13 mouse cellular contexts compared by ENCODE assay signal in genomic region chr7:25651281-25651680, GRCm38 (mm10). TPM values are rescaled to one million over a fixed set of nuclear protein-coding genes. Genes with fewer than 3 reads are reported as not detected.
DNase-seq lines count a peak whose midpoint lies in the region; ATAC-seq lines count a peak whose summit lies in the region.
"Had no signal": no experiment of that assay in that cellular context is flagged by ENCODE, and none has a peak within 500 bp of the region (broad histone marks: within the 10 kb centered on the region; RNA-seq: fewer than 3 reads in every experiment).

No protein-coding gene starts in this region.

- peak; percentile 52; the same call in 1 of the 2 replicates for ATAC-seq in cerebellum, adult (ENCODE audit: insufficient number of reproducible peaks, low FRiP score, low TSS enrichment)
- ATAC-seq in common myeloid progenitor, adult 5-6 weeks (replicated peaks; ENCODE audit: low read depth, poor library complexity, severe bottlenecking), result peak; percentile 76
- peak; percentile 67 for ATAC-seq in megakaryocyte progenitor cell, adult 5-6 weeks (replicated peaks; ENCODE audit: poor library complexity)
- ATAC-seq in hindbrain, embryonic 13.5 days (ENCODE audit: low FRiP score), result no peak
- ATAC-seq in inflammation-experienced regulatory T-cells, adult 6 months, result no peak

- H3K36me3 ChIP-seq in hindbrain, embryonic 13.5 days, result 0 out of 2 replicates have a peak, but pooled peaks cover 6% of the 10 kb centered on the region
- H3K36me3 ChIP-seq: kidney, embryonic 15.5 days had no signal

- DNase-seq in cerebellum, adult 11 months, result no peak
- peak; percentile 81 for DNase-seq in 416B (ENCODE audit: low read depth)
- no peak for DNase-seq in adrenal gland, postnatal 36 days
- DNase-seq: cerebellum, adult 8-10 months; gastrocnemius, postnatal 10 days; heart, postnatal 14 days had no signal

- H3K4me3 ChIP-seq in hindbrain, embryonic 13.5 days, result no peak overlapping the region
- H3K4me3 ChIP-seq: erythroblast, embryonic 14.5 days; kidney, embryonic 15.5 days had no signal

- H3K4me1 ChIP-seq in hindbrain, embryonic 13.5 days (replicated peaks), result peaks cover 7% of the 10 kb centered on the region

- H3K9ac ChIP-seq in hindbrain, embryonic 13.5 days, result no peak overlapping the region
- H3K9ac ChIP-seq: kidney, embryonic 15.5 days had no signal

- no peaks in the 10 kb centered on the region for H3K27me3 ChIP-seq in hindbrain, embryonic 13.5 days
- H3K27me3 ChIP-seq: kidney, embryonic 15.5 days had no signal

- no peak overlapping the region for H3K27ac ChIP-seq in hindbrain, embryonic 13.5 days
- H3K27ac ChIP-seq: kidney, embryonic 15.5 days had no signal

- no peaks in the 10 kb centered on the region for H3K9me3 ChIP-seq in hindbrain, embryonic 13.5 days
- H3K9me3 ChIP-seq: kidney, embryonic 15.5 days had no signal

- no peak overlapping the region for H3K4me2 ChIP-seq in hindbrain, embryonic 13.5 days
- H3K4me2 ChIP-seq: kidney, embryonic 15.5 days had no signal

- WGBS in hindbrain, embryonic 13.5 days, result 91% methylated on average over 8 of the region's 8 CpGs

RNA-seq across cellular contexts. Expression of gene Bckdha, which starts 7.5 kb away (rescaled TPM):
- 41.1 and 43.8 TPM in 2 replicates for total RNA-seq in common myeloid progenitor, adult 5-6 weeks (2017)
- total RNA-seq in megakaryocyte progenitor cell, adult 5-6 weeks (2015), result 37.6 and 46.7 TPM in 2 replicates
- 48.6 and 52.0 TPM in 2 replicates for total RNA-seq in megakaryocyte progenitor cell, adult 5-6 weeks (2017)
- 46.3 and 49.2 TPM in 2 replicates for polyA plus RNA-seq in hindbrain, embryonic 13.5 days (2015; fragmentation: Nextera tagmentation; extraction: Ambion mirVana)
- total RNA-seq in adrenal gland, postnatal 36 days (2021), result 100 to 1,000 TPM; 176 to 245 TPM
- polyA plus RNA-seq in inflammation-experienced regulatory T-cells, adult 6 months (2017; shearing (Covaris generic)), result 10 to 100 TPM; 10.5 to 16.7 (median 15.5) TPM

RNA-seq across cellular contexts. Expression of gene Exosc5, which starts 7.7 kb away (rescaled TPM):
- 55.1 and 57.4 TPM in 2 replicates for total RNA-seq in common myeloid progenitor, adult 5-6 weeks (2017)
- total RNA-seq in megakaryocyte progenitor cell, adult 5-6 weeks (2015), result 80.7 and 84.9 TPM in 2 replicates
- total RNA-seq in megakaryocyte progenitor cell, adult 5-6 weeks (2017), result 55.6 and 71.8 TPM in 2 replicates
- 44.7 and 47.1 TPM in 2 replicates for polyA plus RNA-seq in hindbrain, embryonic 13.5 days (2015; fragmentation: Nextera tagmentation; extraction: Ambion mirVana)
- total RNA-seq in adrenal gland, postnatal 36 days (2021), result 10 to 100 TPM; 39.6 to 54.0 TPM
- polyA plus RNA-seq in inflammation-experienced regulatory T-cells, adult 6 months (2017; shearing (Covaris generic)), result 100 to 1,000 TPM in 2 of 3 experiments, 10 to 100 TPM in 1; 65.5 to 124 (median 103) TPM

RNA-seq across cellular contexts. Expression of gene Tmem91, which starts 23.7 kb away (rescaled TPM):
- 0.46 and 0.87 TPM in 2 replicates for total RNA-seq in common myeloid progenitor, adult 5-6 weeks (2017)
- total RNA-seq in megakaryocyte progenitor cell, adult 5-6 weeks (2015), result 0.69 and 1.0 TPM in 2 replicates
- total RNA-seq in megakaryocyte progenitor cell, adult 5-6 weeks (2017), result not detected in 2 replicates
- 15.6 and 16.3 TPM in 2 replicates for polyA plus RNA-seq in hindbrain, embryonic 13.5 days (2015; fragmentation: Nextera tagmentation; extraction: Ambion mirVana)
- not detected for total RNA-seq in adrenal gland, postnatal 36 days (2021)
- polyA plus RNA-seq in inflammation-experienced regulatory T-cells, adult 6 months (2017; shearing (Covaris generic)), result 10 to 100 TPM in 2 of 3 experiments, 1 to 10 TPM in 1; 8.2 to 23.6 (median 14.4) TPM

RNA-seq across cellular contexts. Expression of gene B3gnt8, which starts 24.8 kb away (rescaled TPM):
- total RNA-seq in common myeloid progenitor, adult 5-6 weeks (2017), result 3.4 and 4.2 TPM in 2 replicates
- total RNA-seq in megakaryocyte progenitor cell, adult 5-6 weeks (2015), result 5.1 and 7.4 TPM in 2 replicates
- 13.2 and 22.2 TPM in 2 replicates for total RNA-seq in megakaryocyte progenitor cell, adult 5-6 weeks (2017)
- 1.0 and 1.2 TPM in 2 replicates for polyA plus RNA-seq in hindbrain, embryonic 13.5 days (2015; fragmentation: Nextera tagmentation; extraction: Ambion mirVana)
- 1 to 10 TPM; 1.8 to 2.0 TPM for total RNA-seq in adrenal gland, postnatal 36 days (2021)
- polyA plus RNA-seq in inflammation-experienced regulatory T-cells, adult 6 months (2017; shearing (Covaris generic)), result under 1 TPM in 2 of 3 experiments, not detected in 1; 0.40 to 0.45 TPM

RNA-seq across cellular contexts. Expression of gene B9d2, which starts 29.3 kb away (rescaled TPM):
- 39.3 and 60.3 TPM in 2 replicates for total RNA-seq in common myeloid progenitor, adult 5-6 weeks (2017)
- 34.4 and 38.7 TPM in 2 replicates for total RNA-seq in megakaryocyte progenitor cell, adult 5-6 weeks (2015)
- total RNA-seq in megakaryocyte progenitor cell, adult 5-6 weeks (2017), result 38.2 and 39.8 TPM in 2 replicates
- 40.0 and 41.5 TPM in 2 replicates for polyA plus RNA-seq in hindbrain, embryonic 13.5 days (2015; fragmentation: Nextera tagmentation; extraction: Ambion mirVana)
- 10 to 100 TPM; 15.3 to 18.0 TPM for total RNA-seq in adrenal gland, postnatal 36 days (2021)
- polyA plus RNA-seq in inflammation-experienced regulatory T-cells, adult 6 months (2017; shearing (Covaris generic)), result 10 to 100 TPM; 55.9 to 76.1 (median 57.2) TPM

Comparison
In these comparisons a context has a peak if more than half of its experiments do, and no peak if none do; other contexts are left out.
1. ATAC-seq: peak in cerebellum, adult (single experiment), common myeloid progenitor, adult 5-6 weeks (single experiment) and megakaryocyte progenitor cell, adult 5-6 weeks (single experiment); none in hindbrain, embryonic 13.5 days (single experiment) and inflammation-experienced regulatory T-cells, adult 6 months (single experiment).